ENCODE assay signal across 21 mouse cellular contexts in genomic region chr11:81769691-81770260, GRCm38 (mm10).
DNase-seq lines count a peak whose midpoint lies in the region; ATAC-seq and TF ChIP-seq lines count a peak whose summit lies in the region.
"Had no signal": no experiment of that assay in that cellular context is flagged by ENCODE, and none has a peak within 500 bp of the region (broad histone marks: within the 10 kb centered on the region; RNA-seq: fewer than 3 reads in every experiment).

No protein-coding gene starts in this region.

- no peaks in the 10 kb centered on the region for H3K9me3 ChIP-seq in stomach, postnatal 0 days (ENCODE audit: control insufficient read depth, low read length)
- no peaks in the 10 kb centered on the region for H3K9me3 ChIP-seq in limb, embryonic 10.5 days (replicated peaks)
- H3K9me3 ChIP-seq: limb, embryonic 12.5 days; neural tube, embryonic 12.5 days; stomach, embryonic 15.5 days had no signal

- H3K36me3 ChIP-seq in stomach, postnatal 0 days (ENCODE audit: control insufficient read depth, insufficient read depth, low read length) = no peaks in the 10 kb centered on the region
- H3K36me3 ChIP-seq in limb, embryonic 10.5 days = no peaks in the 10 kb centered on the region
- H3K36me3 ChIP-seq: G1E; limb, embryonic 12.5 days; neural tube, embryonic 12.5 days; stomach, embryonic 15.5 days had no signal

- H3K9ac ChIP-seq in stomach, postnatal 0 days (ENCODE audit: low read length) = no peak overlapping the region
- H3K9ac ChIP-seq: limb, embryonic 12.5 days; liver, postnatal 0 days; neural tube, embryonic 12.5 days; stomach, embryonic 15.5 days had no signal

- H3K27me3 ChIP-seq in stomach, postnatal 0 days (ENCODE audit: control insufficient read depth, insufficient read depth, low read length) = no peaks in the 10 kb centered on the region
- no peaks in the 10 kb centered on the region for H3K27me3 ChIP-seq in limb, embryonic 10.5 days (ENCODE audit: low read depth, poor library complexity, severe bottlenecking)
- H3K27me3 ChIP-seq: stomach, embryonic 15.5 days had no signal

- ATAC-seq in stomach, postnatal 0 days (ENCODE audit: low FRiP score, low TSS enrichment) = no peak
- ATAC-seq: forebrain, embryonic 16.5 days; liver, postnatal 0 days had no signal

- no peak for TF ChIP-seq EP300 in stomach, postnatal 0 days (optimal IDR thresholded peaks at IDR 0.05)

- H3K4me2 ChIP-seq in stomach, postnatal 0 days (replicated peaks; ENCODE audit: low read depth) = no peak overlapping the region
- H3K4me2 ChIP-seq: limb, embryonic 12.5 days; neural tube, embryonic 12.5 days; stomach, embryonic 15.5 days had no signal

- TF ChIP-seq CTCF in layer of hippocampus, adult 2 months (conservative IDR thresholded peaks at IDR 0.05) = peak; percentile 79
- TF ChIP-seq CTCF in stomach, postnatal 0 days (IDR thresholded peaks at IDR 0.05; ENCODE audit: low read depth) = peak; percentile 28; the same call in 1 of the 2 replicates

- peak; percentile 71 for DNase-seq in heart, adult 11 months
- DNase-seq in heart, postnatal 4 days = no peak
- DNase-seq in lung, postnatal 10 days = peak; percentile 35
- no peak for DNase-seq in lung, adult 18-20 months
- DNase-seq in layer of hippocampus, adult 2 months (ENCODE audit: low spot score in 2 of 2) = peak; percentile 29 to 33
- no peak for DNase-seq in stomach, postnatal 0 days (ENCODE audit: low spot score)
- no peak for DNase-seq in limb, embryonic 10.5 days (ENCODE audit: low spot score)
- no peak for DNase-seq in liver
- DNase-seq: adrenal gland, adult 2 months; cerebellum, adult 8-10 months; embryo, embryonic 11 days; gastrocnemius, postnatal 10 days; heart, postnatal 36 days; kidney, postnatal 10 days; liver, postnatal 0 days; thymus, postnatal 14 days had no signal

- no peak overlapping the region for H3K4me3 ChIP-seq in layer of hippocampus, adult 2 months
- no peak overlapping the region for H3K4me3 ChIP-seq in stomach, postnatal 0 days (ENCODE audit: low read depth, low read length)
- H3K4me3 ChIP-seq in limb, embryonic 10.5 days = no peak overlapping the region
- H3K4me3 ChIP-seq: limb, embryonic 12.5 days; neural tube, embryonic 12.5 days; stomach, embryonic 15.5 days had no signal

- 48% methylated on average over 5 of the region's 5 CpGs for WGBS in stomach, postnatal 0 days
- 77% methylated on average over 5 of the region's 5 CpGs for WGBS in limb, embryonic 10.5 days

- no peaks in the 10 kb centered on the region for H3K4me1 ChIP-seq in stomach, postnatal 0 days (replicated peaks; ENCODE audit: control insufficient read depth, insufficient read depth)
- peaks cover 16% of the 10 kb centered on the region for H3K4me1 ChIP-seq in limb, embryonic 10.5 days
- H3K4me1 ChIP-seq: stomach, embryonic 15.5 days had no signal

- H3K27ac ChIP-seq in layer of hippocampus, adult 2 months = no peak overlapping the region
- no peak overlapping the region for H3K27ac ChIP-seq in stomach, postnatal 0 days (replicated peaks)
- H3K27ac ChIP-seq in limb, embryonic 10.5 days = no peak overlapping the region
- H3K27ac ChIP-seq: limb, embryonic 12.5 days; neural tube, embryonic 12.5 days; stomach, embryonic 15.5 days had no signal

Comparison
In these comparisons a context has a peak if more than half of its experiments do, and no peak if none do; other contexts are left out.
1. DNase-seq: peak in heart, adult 11 months (single experiment), lung, postnatal 10 days (single experiment) and layer of hippocampus, adult 2 months (2 of 2); none in heart, postnatal 4 days (single experiment), lung, adult 18-20 months (0 of 2), stomach, postnatal 0 days (single experiment), limb, embryonic 10.5 days (single experiment) and liver (single experiment).